Mouse (Mus musculus): ENCODE measurements at regions not wholly inside any gene's neighbourhood (a gene's known extent, or its start where the extent isn't known, plus 50 kb on each side); places are given as distances from the start of the nearest gene placed in this dataset.

GRCm38 (mm10) chr1:45625921-45626320 is 122.8 kb upstream of the Col5a2 start:
- TF ChIP-seq MAFK (IDR thresholded peaks at IDR 0.05; ENCODE audit: insufficient read depth, low read depth, low read length) (no peak), ZC3H11A (IDR thresholded peaks at IDR 0.05; ENCODE audit: borderline replicate concordance, low read depth, low read length) (no peak), ZNF384 (IDR thresholded peaks at IDR 0.05; ENCODE audit: low read depth, low read length) (no peak)

Data from ES-E14 (cell line).